Mouse (Mus musculus): ENCODE data around the gene Parp11. TPM values are rescaled to one million over a fixed set of nuclear protein-coding genes. Genes with fewer than 3 reads are reported as not detected.

Parp11 gene
- polyA plus RNA-seq, 1 experiment from 2014 or later: 85.8 TPM

Other genes with a start within 250 kb of the Parp11 start
- gene Cracr2a, start 114.5 kb downstream of the Parp11 start, polyA plus RNA-seq (2014; fragmentation: Nextera tagmentation; extraction: Ambion mirVana): 0.43 and 0.94 TPM in 2 replicates

All from hindbrain, embryonic 14.5 days (tissue).